Mouse (Mus musculus) forebrain, embryonic 10.5 days (tissue): Measurements from ENCODE around the gene Grk6. TPM values are rescaled to one million over a fixed set of nuclear protein-coding genes. Genes with fewer than 3 reads are reported as not detected.

Source experiments
- DNase-seq: peaks from one replicate; pipeline ENCODE4 v3.0.0-alpha.2; 2017; ENCODE audit warnings: low spot score; ENCODE audit errors: extremely low spot score
- H3K27ac ChIP-seq: fragments of 300-500 bp; sonication (generic); 2 replicates; pipeline ENCODE4 v1.5.1; 2016; ENCODE audit warnings: mild to moderate bottlenecking
- H3K27me3 ChIP-seq: fragments of 300-500 bp; sonication (generic); 2 replicates; pipeline ENCODE4 v1.6.1; 2016; ENCODE audit warnings: mild to moderate bottlenecking; ENCODE audit not compliant: poor library complexity, severe bottlenecking
- H3K36me3 ChIP-seq: fragments of 300-500 bp; sonication (generic); replicated peaks from 2 replicates; pipeline ENCODE4 v1.6.1; 2016; ENCODE audit warnings: mild to moderate bottlenecking, moderate library complexity
- H3K4me1 ChIP-seq: fragments of 300-500 bp; sonication (generic); 2 replicates; pipeline ENCODE4 v1.6.1; 2016
- H3K4me3 ChIP-seq: fragments of 300-500 bp; sonication (generic); 2 replicates; pipeline ENCODE4 v1.5.1; 2016; ENCODE audit warnings: mild to moderate bottlenecking, moderate library complexity
- H3K9me3 ChIP-seq: fragments of 300-500 bp; sonication (generic); 2 replicates; pipeline ENCODE4 v1.6.1; 2016; ENCODE audit warnings: mild to moderate bottlenecking, moderate library complexity
- WGBS: fragments of 180-500 bp; shearing (Covaris S2); methylation state at CpG from one replicate; pipeline ENCODE4 v1.1.7; 2016; 5-methylcytosine and 5-hydroxymethylcytosine counted together
- polyA plus RNA-seq: library from polyadenylated mRNA; unstranded; fragments of >200 nt; fragmentation: Nextera tagmentation; extraction: Ambion mirVana; gene quantifications from 2 replicates; pipeline ENCODE4 v1.2.1, GENCODE M21; 2016

Grk6 gene
- polyA plus RNA-seq, 1 experiment from 2014 or later, result 44.8 TPM

DNA sequence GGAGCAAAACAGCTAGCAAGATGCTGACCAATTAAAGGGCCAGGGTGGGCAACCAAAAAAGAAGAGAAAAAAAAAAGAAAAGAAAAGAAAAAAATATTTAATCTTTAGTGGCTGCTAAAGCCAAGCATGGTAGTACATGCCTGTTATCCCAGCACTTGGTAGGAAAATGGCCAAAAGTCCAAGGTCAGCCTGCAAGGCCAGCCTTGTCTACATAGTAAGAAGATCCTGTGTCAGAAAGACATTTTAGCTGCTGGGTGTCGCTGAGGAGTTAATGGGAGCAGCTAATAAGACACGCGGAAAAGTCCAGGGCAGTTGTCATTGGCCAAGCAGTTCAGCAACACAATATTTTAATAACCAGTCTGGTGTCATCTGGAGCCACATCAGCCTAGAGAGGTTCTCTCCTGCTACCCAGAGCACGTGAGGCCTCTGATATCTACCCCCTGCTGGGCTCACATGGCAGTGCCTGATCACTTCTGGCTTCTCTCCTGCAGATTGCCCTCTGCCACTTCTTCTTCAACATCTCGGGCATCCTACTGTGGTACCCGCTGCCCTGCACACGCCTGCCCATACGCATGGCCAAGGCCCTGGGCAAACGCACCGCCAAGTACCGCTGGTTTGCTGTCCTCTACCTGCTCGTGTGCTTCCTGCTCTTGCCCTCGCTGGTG, 32.1 kb upstream of the Grk6 start:
- 87% methylated on average over 13 of the region's 13 CpGs for WGBS
- Histone ChIP-seq H3K27me3 (peaks cover 53% of the 10 kb centered on the region), H3K4me3 (no peak overlapping the region), H3K4me1 (peaks cover 8% of the 10 kb centered on the region), H3K27ac (no peak overlapping the region), H3K9me3 (no peaks in the 10 kb centered on the region), H3K36me3 (no peaks in the 10 kb centered on the region)
- no peak for DNase-seq

DNA sequence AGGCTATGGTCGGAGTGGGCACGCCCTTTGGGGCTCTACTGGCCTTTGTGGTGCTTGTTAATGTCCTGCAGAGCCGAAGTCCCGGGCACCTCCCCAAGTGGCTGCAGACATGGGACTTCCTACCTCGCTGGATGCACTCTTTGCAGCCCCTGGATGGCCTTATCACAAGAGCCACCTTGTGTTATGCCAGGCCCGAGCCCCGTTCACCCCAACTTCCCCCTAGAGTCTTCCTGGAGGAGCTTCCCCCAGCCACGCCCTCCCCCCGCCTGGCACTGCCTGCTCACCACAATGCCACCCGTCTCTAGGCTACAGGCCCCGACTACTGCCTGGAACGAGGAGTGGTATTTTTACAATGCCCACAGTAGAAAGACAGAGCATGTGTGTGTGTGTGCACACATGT, 31.5 kb upstream of the Grk6 start:
- H3K27me3 ChIP-seq, result peaks cover 55% of the 10 kb centered on the region
- H3K4me1 ChIP-seq, result peaks cover 14% of the 10 kb centered on the region
- H3K27ac ChIP-seq, result no peak overlapping the region
- no peak for DNase-seq
- H3K9me3 ChIP-seq, result no peaks in the 10 kb centered on the region
- H3K4me3 ChIP-seq, result no peak overlapping the region
- H3K36me3 ChIP-seq, result no peaks in the 10 kb centered on the region
- 84% methylated on average over 12 of the region's 12 CpGs for WGBS

DNA sequence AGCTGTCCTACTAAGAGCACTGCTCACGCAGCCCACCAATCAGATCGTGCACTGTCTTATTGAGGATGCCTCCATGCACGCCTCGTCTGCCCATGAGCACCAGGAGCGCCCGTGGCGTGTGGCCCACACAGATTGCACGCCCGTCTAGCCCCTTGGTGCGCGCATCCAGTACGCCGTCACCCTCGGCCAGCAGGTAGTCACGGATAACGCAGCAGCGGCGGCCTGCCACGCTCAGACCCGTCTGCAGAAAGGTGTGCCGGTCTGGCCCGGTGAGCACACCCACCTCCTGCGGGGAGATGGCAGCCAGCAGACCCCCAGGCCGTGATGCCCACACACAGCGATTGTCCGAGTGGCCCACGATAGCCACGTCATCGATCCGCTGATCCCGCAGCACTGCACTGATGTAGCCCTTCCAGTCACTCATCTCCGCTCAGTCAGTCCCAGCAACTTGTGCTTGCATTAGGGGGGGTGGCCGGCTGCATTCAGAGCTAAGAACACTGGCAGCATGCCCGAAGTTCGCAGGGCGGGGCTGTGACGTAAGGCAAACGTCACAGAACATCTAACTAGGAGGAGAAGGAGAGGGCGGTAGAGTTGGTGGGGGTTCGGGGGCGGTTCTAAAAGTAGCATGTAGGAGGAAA, 30.0 kb upstream of the Grk6 start, which contains the start of gene Pfn3:
Gene Pfn3, minus strand, starts transcription at position 490 of the 638 bp plus-strand sequence.
- H3K36me3 ChIP-seq, result no peaks in the 10 kb centered on the region
- H3K27ac ChIP-seq, result peak within 1 kb of the TSS; percentile 67; the same call in 1 of the 2 replicates
- H3K4me3 ChIP-seq, result peak within 1 kb of the TSS; percentile 52
- peaks cover 71% of the 10 kb centered on the region for H3K27me3 ChIP-seq
- H3K4me1 ChIP-seq, result peaks cover 16% of the 10 kb centered on the region
- peak; percentile 51 for DNase-seq
- no peaks in the 10 kb centered on the region; the same call in none of the 2 replicates for H3K9me3 ChIP-seq
- WGBS, result 12% methylated on average over 41 of the region's 41 CpGs

DNA sequence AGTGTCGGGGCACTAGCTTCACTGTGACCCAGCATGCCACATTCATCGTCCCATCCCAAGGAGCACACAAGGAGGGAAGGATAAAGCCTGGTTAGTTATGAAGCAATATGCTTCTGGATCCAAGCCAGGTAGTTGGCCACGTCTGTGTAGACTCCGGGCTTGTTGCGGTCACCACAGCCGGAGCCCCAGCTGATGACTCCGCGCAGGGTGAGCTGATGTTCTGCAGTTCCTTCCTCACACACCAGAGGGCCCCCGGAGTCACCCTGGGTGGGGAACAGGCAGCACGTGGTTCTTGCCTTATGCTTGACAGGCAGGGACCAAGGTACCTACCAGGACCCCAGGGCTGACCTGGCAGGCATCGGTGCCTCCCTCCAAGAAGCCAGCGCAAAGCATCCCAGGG, 26.9 kb upstream of the Grk6 start:
- no peak overlapping the region for H3K27ac ChIP-seq
- H3K4me3 ChIP-seq, result peak overlapping the region; percentile 15; the same call in 1 of the 2 replicates
- peaks cover 87% of the 10 kb centered on the region for H3K27me3 ChIP-seq
- 14% methylated on average over 12 of the region's 12 CpGs for WGBS
- no peaks in the 10 kb centered on the region for H3K36me3 ChIP-seq
- no peaks in the 10 kb centered on the region; the same call in none of the 2 replicates for H3K9me3 ChIP-seq
- H3K4me1 ChIP-seq, result peaks cover 38% of the 10 kb centered on the region
- peak; percentile 81 for DNase-seq

DNA sequence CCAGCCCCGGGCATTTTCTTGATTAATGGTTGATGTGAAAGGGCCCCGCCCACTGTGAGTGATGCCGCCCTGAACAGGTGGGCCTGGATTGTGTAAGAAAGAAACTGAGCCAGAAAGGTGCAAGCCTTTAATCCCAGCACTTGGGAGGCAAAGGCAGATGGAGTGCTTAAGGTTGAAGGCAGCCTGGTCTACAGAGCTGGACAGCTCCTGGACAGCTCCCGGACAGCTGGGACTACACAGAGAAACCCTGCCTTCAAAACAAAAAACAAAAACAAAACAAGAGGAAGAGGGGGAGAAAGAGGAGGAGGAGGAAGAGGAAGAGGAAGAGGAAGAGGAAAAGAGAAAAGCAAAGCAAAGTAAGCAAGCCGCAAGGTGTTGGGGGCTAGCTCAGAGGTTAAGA, 25.7 kb upstream of the Grk6 start:
- Histone ChIP-seq H3K27me3 (peaks cover 76% of the 10 kb centered on the region), H3K4me1 (peaks cover 38% of the 10 kb centered on the region), H3K9me3 (no peaks in the 10 kb centered on the region; the same call in none of the 2 replicates), H3K36me3 (no peaks in the 10 kb centered on the region), H3K27ac (no peak overlapping the region), H3K4me3 (no peak overlapping the region)
- no peak for DNase-seq
- WGBS, result 91% methylated on average over 5 of the region's 5 CpGs

DNA sequence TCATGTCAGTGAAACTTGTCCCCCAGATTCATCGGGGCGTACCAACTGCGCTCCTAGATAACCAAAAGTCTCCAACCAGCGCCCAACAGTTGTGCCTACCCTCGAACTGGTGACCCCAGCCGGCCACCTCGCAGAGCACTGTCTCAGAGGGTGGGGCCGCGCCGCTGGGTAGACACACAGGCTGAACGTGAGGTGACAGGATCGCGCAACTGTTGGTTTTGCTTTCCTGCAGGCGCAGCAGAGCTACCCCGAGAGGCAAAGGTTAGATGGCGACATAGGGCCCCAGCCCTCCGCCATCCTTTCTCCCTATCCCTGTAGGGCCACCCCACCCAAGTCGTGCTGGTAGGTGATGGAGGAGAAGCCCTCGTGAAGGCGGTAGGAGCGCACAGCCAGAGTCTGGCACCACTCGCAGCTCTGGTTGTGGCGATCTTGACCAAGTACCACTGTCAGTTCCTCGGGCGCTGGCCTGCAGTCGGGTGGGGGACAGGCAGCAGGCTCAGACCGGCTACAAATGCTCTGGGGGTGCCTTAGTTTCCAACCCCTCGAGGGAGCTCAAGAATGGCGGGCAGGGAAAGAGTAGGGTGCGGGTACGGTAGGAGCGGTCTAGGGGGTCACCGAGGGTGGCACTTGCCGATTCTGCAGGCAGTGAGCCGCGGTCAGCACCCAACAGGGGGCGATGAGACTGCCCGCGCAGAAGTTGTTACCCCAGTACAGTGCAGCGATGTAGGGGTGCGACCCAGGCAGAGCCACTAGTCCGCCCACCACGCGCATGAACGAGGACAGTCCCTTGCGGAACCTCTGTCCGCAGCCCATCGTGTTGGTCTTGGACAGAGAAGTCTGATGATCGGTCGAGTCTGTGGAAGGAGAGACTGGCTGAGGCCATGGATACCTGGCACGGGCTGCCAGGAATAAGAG, 24.6 kb upstream of the Grk6 start:
- no peak for DNase-seq
- Histone ChIP-seq H3K9me3 (no peaks in the 10 kb centered on the region; the same call in none of the 2 replicates), H3K4me3 (peak overlapping the region; percentile 35; the same call in 1 of the 2 replicates), H3K36me3 (no peaks in the 10 kb centered on the region), H3K4me1 (peaks cover 30% of the 10 kb centered on the region), H3K27ac (no peak overlapping the region), H3K27me3 (peaks cover 64% of the 10 kb centered on the region)
- WGBS, result 31% methylated on average over 51 of the region's 51 CpGs

DNA sequence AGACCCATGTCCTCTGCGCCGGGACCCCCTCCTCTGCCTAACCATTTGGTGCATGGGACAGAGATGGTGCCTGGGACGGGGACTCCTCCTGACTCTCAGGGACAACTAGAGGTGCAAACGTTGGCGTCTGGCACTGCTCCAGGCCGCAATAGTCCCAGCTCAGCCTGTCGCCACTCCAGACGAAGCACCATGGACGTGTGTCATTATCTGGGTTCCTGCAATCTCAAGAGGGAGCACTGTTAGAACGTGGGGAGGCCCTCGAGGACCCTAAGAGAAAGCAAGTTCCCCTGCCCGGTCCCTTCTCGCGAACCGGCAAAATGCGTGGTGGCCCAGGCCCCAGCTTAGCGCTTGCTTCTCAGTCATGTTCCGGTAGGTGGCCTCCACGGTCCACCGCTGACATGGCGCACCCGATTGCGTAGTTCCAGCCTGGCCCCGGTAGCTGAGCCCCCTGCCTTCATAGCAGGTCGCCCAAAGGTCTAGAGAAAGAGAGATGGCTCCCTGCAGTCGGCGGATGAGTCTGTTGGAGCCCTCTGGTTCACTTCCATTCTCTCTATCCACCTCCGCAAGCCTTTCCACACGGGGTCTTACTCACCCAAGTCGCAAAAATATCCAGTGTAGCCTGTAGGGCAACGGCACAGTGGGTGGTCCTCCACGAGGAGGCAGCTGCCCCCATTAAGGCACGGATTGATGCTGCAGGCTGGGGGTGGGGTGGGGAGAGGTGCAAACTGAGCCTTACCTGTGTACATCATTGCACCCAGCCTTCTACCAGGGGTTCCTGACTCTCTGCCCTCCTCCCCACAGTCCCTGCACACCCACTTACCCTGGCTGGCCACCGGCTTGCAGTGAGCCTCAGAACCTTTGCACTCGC, 23.7 kb upstream of the Grk6 start:
- Histone ChIP-seq H3K4me1 (peaks cover 30% of the 10 kb centered on the region), H3K36me3 (no peaks in the 10 kb centered on the region), H3K27me3 (peaks cover 60% of the 10 kb centered on the region), H3K27ac (peak overlapping the region; percentile 31; the same call in 1 of the 2 replicates), H3K9me3 (no peaks in the 10 kb centered on the region; the same call in none of the 2 replicates), H3K4me3 (peak overlapping the region; percentile 35)
- 16% methylated on average over 35 of the region's 35 CpGs for WGBS
- peak; percentile 57 for DNase-seq

DNA sequence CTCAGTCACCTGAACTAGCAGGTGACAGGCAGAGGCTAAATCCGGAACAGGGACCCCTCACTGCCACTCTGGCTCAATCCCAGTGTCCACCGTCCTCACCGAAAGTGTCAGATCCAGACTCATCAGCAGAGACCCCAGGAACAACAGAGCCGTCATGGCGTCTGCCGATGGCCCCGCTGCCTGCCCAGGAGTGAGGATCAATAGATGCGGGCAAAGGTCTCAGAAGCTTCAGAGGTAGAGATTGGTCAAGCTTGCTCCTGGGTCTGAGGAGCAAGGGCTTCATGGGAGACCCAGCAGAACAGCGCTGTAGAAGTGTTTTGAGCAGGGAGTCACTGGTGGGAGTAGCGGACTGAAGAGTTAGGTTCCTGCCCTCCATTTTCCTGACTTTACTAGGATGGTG, 18.3 kb upstream of the Grk6 start, which contains the start of gene F12:
Gene F12, minus strand, starts transcription at position 181 of the 400 bp plus-strand sequence.
- Histone ChIP-seq H3K4me1 (peaks cover 4% of the 10 kb centered on the region), H3K36me3 (no peaks in the 10 kb centered on the region), H3K9me3 (no peaks in the 10 kb centered on the region), H3K27me3 (peaks cover 12% of the 10 kb centered on the region), H3K27ac (no peak within 1 kb of the TSS), H3K4me3 (no peak within 1 kb of the TSS)
- WGBS, result 93% methylated on average over 10 of the region's 10 CpGs
- no peak for DNase-seq

DNA sequence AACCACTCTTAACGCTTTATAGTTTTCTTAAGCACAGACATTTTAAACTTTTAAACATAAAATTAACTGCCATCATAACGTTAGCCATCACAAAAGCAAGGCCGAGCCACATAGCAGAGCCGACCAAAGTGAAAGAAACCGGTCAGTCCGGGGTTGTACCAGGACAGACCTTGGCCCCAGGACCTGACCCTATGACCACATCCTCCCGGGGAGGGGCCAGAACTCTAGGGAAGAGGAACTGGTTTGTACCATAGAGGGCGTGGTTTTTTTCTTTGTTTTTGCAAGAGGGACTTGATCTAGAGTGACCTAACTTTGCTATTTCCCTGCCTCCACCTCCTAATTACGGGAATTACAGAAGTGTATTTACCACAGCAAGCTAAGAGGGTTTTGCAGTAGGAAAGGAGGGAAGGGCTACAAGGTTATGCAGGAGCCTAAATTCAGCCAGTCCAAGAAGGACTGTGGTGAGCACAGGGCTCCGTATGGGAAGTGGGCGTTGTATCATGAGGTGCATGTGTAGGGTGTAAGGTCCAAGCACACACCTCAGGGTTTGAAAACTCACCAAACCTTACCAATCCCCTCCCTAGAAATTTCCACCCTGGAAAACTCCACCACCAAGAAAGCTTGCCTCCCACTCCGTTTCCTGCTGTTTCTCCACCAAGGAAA, 15.5 kb upstream of the Grk6 start:
- Histone ChIP-seq H3K36me3 (no peaks in the 10 kb centered on the region), H3K27me3 (no peaks in the 10 kb centered on the region), H3K9me3 (peaks cover 10% of the 10 kb centered on the region; the same call in 1 of the 2 replicates), H3K4me3 (no peak overlapping the region), H3K4me1 (no peaks in the 10 kb centered on the region), H3K27ac (no peak overlapping the region)
- 75% methylated on average over 12 of the region's 12 CpGs for WGBS
- no peak for DNase-seq

DNA sequence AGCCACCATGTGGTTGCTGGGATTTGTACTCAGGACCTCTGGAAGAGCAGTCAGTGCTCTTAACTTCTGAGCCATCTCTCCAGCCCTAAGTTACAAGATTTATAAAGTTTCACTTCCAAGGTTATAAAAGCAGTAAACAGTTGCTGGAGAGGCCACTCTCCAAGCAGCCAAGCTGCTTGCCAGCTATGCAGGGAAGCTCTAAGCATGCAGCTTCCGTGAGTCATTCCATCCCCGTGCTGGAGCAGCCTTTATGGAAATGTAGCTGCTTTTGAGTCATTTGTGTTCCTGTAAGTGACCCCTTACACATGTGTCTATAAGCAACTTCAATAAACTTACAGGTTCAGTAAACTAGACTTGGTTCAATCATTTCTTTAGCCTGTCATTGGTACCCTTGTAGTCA, 14.3 kb upstream of the Grk6 start:
- 86% methylated on average over 2 of the region's 2 CpGs for WGBS
- H3K9me3 ChIP-seq, result peaks cover 14% of the 10 kb centered on the region; the same call in 1 of the 2 replicates
- no peaks in the 10 kb centered on the region for H3K36me3 ChIP-seq
- no peak overlapping the region for H3K4me3 ChIP-seq
- no peak for DNase-seq
- H3K27ac ChIP-seq, result no peak overlapping the region
- no peaks in the 10 kb centered on the region for H3K4me1 ChIP-seq
- H3K27me3 ChIP-seq, result no peaks in the 10 kb centered on the region

DNA sequence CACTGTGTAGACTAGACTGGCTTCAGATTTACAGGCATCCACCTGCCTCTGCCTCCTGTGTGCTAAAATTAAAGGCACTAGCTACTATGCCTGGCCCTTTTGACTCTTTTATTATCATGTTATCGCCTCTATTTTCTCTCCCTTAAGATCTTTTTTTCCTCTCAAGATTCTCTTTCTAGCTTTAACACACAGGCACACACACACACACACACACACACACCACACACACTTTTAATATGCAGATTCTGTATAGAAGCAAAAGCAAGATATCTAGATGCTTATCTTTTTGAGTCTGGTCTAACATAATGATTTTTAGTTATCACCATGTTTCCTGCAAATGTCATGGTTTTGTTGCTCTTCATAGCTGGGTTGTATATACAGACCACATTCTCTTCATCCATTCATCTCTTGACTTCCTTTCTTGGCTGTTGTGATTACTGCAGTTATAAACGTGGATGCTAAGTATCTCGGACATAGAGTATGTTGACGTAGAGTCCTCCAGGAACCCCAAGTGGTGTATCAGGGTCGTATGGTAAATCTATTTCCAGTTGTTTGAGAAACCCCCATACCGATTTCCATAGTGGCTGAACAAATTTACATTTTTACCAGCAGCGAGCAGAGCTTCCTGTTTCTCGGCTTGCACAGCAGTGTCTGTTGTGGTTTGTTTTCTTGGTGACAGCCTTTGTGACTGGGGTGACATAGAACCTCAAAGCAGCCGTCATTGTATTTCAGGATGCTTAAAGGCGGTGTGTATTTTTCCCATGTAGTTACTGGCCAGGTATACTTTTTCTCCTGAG, 12.8 kb upstream of the Grk6 start:
- no peak overlapping the region for H3K27ac ChIP-seq
- no peaks in the 10 kb centered on the region for H3K4me1 ChIP-seq
- WGBS, result 83% methylated on average over 10 of the region's 10 CpGs
- no peaks in the 10 kb centered on the region for H3K36me3 ChIP-seq
- H3K4me3 ChIP-seq, result no peak overlapping the region
- no peak for DNase-seq
- no peaks in the 10 kb centered on the region for H3K27me3 ChIP-seq
- peaks cover 18% of the 10 kb centered on the region; the same call in 1 of the 2 replicates for H3K9me3 ChIP-seq
